Mouse (Mus musculus) intestine, postnatal 0 days (tissue): ENCODE results near the gene Afdn. TPM values are rescaled to one million over a fixed set of nuclear protein-coding genes. Genes with fewer than 3 reads are reported as not detected.
A peak's percentile ranks its signal among the peaks of the same experiment; 100 is the strongest.

Source experiments
- ATAC-seq: fragments of 200-750 bp; cut with Nextera tagmentation; 2 replicates; pipeline ENCODE4 v1.8.0; 2017; ENCODE audit warnings: mild to moderate bottlenecking, moderate TSS enrichment, moderate library complexity
- H3K27ac ChIP-seq: fragments of 300-500 bp; sonication (generic); 2 replicates; pipeline ENCODE4 v1.5.1; 2014; ENCODE audit warnings: mild to moderate bottlenecking, low read depth, low read length, moderate library complexity
- H3K27me3 ChIP-seq: fragments of 300-500 bp; sonication (generic); replicated peaks from 2 replicates; pipeline ENCODE4 v1.6.1; 2014; ENCODE audit warnings: low read length, mixed read lengths; ENCODE audit not compliant: control insufficient read depth, insufficient read depth
- H3K36me3 ChIP-seq: fragments of 300-500 bp; sonication (generic); 2 replicates; pipeline ENCODE4 v1.6.1; 2014; ENCODE audit warnings: mild to moderate bottlenecking, moderate library complexity; ENCODE audit not compliant: control insufficient read depth, insufficient read depth
- H3K4me1 ChIP-seq: fragments of 300-500 bp; sonication (generic); replicated peaks from 2 replicates; pipeline ENCODE4 v1.6.1; 2014; ENCODE audit warnings: antibody characterized with exemption, low read length, mixed read lengths; ENCODE audit not compliant: control insufficient read depth, insufficient read depth
- H3K4me2 ChIP-seq: fragments of 300-500 bp; sonication (generic); replicated peaks from 2 replicates; pipeline ENCODE4 v1.6.1; 2014; ENCODE audit warnings: low read depth, mild to moderate bottlenecking, moderate library complexity
- H3K4me3 ChIP-seq: fragments of 300-500 bp; sonication (generic); 2 replicates; pipeline ENCODE4 v1.5.1; 2014; ENCODE audit warnings: low read depth, low read length
- H3K9ac ChIP-seq: fragments of 300-500 bp; sonication (generic); 2 replicates; pipeline ENCODE4 v1.6.1; 2014; ENCODE audit warnings: mild to moderate bottlenecking, low read depth, low read length
- H3K9me3 ChIP-seq: fragments of 300-500 bp; sonication (generic); 2 replicates; pipeline ENCODE4 v1.6.1; 2016; ENCODE audit warnings: mixed run types; ENCODE audit not compliant: control insufficient read depth
- CTCF ChIP-seq: sonication (generic); IDR thresholded peaks from 2 replicates; pipeline ENCODE4 v1.5.1; 2016; ENCODE audit warnings: low read depth, mild to moderate bottlenecking, control low read depth, antibody characterized with exemption, moderate library complexity
- WGBS: fragments of 180-500 bp; shearing (Covaris S2); extraction: QIAGEN DNeasy Blood & Tissue Kit; methylation state at CpG from one replicate; pipeline ENCODE4 v1.1.7; 2014; 5-methylcytosine and 5-hydroxymethylcytosine counted together
- polyA plus RNA-seq: library from polyadenylated mRNA; unstranded; fragments of >200 nt; fragmentation: Nextera tagmentation; extraction: Ambion mirVana; gene quantifications from 2 replicates; pipeline ENCODE4 v1.2.1, GENCODE M21; 2015

Gene Afdn
- polyA plus RNA-seq, 1 experiment from 2014 or later, result 67.1 TPM

DNA sequence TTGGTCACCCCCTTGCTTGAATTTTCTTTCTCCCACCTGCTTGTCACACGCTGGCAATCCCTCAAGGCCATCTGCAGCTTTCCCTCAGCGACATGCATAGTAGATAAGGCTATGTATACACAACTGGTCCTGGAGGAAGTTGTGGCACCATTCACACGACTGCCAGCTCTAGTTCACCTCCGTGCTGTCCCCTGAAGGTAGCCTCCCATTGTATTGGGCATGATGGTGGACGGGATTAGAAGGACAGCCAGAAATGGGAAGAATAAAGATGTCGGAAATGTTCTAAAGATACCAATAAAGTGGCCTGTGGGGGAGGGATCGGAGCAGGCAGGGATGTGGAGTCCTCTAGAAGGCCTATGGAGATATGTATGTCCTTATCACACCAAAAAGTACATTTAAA, 18.7 kb upstream of the Afdn start:
- Histone ChIP-seq H3K27ac (no peak overlapping the region), H3K4me2 (no peak overlapping the region), H3K4me1 (no peaks in the 10 kb centered on the region), H3K9me3 (no peaks in the 10 kb centered on the region), H3K9ac (no peak overlapping the region), H3K27me3 (no peaks in the 10 kb centered on the region), H3K4me3 (no peak overlapping the region), H3K36me3 (no peaks in the 10 kb centered on the region)
- WGBS, result 51% methylated on average over 7 of the region's 7 CpGs
- TF ChIP-seq CTCF, result no peak
- no peak for ATAC-seq

DNA sequence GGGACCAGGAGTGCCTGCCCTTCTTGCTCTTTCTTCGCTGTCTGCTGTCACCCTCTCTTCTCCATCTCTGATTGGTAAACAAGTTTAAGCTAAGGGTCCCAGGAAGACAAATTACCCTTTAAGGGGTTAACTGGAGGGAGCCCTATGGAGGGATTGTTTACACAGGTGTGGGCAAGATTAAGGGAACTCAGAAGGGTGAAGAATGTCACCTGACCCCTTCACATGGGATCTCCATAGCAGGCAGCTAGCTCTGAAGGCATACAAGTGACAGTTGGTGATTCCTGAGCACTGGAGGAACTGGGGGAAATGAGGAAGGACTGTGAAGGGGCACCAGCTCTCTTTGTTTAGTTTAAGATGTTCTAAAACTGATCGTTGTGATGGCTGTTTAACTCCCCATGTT, 18.0 kb upstream of the Afdn start:
- no peak overlapping the region for H3K4me3 ChIP-seq
- no peaks in the 10 kb centered on the region for H3K27me3 ChIP-seq
- H3K4me1 ChIP-seq, result no peaks in the 10 kb centered on the region
- no peaks in the 10 kb centered on the region for H3K9me3 ChIP-seq
- TF ChIP-seq CTCF, result no peak
- ATAC-seq, result no peak
- H3K27ac ChIP-seq, result no peak overlapping the region
- H3K4me2 ChIP-seq, result no peak overlapping the region
- no peak overlapping the region for H3K9ac ChIP-seq
- H3K36me3 ChIP-seq, result no peaks in the 10 kb centered on the region
- WGBS, result 40% methylated on average over 2 of the region's 2 CpGs

DNA sequence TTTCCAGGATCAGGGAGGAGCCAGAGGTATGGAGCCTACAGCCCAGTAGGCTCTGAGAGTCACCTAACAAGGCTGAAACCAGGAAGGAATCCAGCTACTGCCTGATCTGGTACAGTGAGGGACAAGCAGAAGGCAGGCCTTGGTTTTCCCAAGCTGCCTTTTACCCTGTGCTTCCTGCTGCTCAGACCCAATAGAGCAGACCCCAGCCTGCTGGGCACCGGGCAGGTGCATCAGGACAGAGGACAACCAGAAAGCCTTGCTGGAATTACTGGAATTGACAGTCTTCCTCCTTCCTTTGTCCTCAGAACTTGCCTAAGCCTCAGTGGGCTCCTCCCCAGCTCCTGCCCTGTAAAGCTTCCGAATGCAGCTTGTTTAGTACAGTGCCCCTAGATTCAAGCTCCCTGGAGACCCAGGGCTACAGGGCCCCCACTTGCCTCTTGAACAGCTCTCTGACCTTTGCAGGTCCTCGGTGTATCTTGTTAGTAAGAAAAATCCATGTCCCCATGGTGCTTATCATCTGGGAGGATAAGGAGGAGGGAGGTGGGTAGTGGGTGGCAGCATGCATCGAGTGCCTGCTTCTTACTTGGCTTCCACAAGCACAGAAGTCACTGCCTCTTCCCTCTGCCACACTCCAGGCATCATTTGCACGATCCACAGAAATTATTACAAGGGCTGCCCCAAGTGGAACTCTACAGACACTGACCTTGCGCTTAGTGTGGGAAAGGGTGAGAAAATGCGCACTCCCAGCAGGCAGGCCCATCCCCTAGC, 17.2 kb upstream of the Afdn start:
- Histone ChIP-seq H3K9me3 (no peaks in the 10 kb centered on the region), H3K4me2 (peak overlapping the region; percentile 10; the same call in 1 of the 2 replicates), H3K27me3 (no peaks in the 10 kb centered on the region), H3K4me3 (no peak overlapping the region), H3K27ac (peak overlapping the region; percentile 9; the same call in 1 of the 2 replicates), H3K9ac (no peak overlapping the region), H3K4me1 (no peaks in the 10 kb centered on the region), H3K36me3 (no peaks in the 10 kb centered on the region)
- no peak for TF ChIP-seq CTCF
- WGBS, result 29% methylated on average over 7 of the region's 7 CpGs
- no peak for ATAC-seq

DNA sequence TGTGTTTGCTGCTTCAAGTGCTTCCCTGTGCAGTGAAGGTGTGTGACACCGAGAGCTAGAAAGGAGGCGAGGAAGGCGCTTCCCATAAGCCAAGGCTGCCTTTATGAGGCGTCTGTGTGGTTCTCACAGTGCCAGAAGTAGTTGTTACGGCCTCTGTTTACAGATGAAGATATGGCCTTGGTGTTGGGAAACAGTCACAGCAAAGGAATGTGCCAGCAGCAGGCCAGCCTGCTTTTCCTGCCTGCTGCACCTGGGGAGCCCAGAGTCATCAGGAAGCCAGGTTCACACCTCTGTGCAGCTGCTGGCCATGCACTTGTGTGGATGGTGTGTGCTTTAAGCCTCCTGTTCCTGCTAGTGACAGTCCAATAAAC, 16.6 kb upstream of the Afdn start:
- 24% methylated on average over 5 of the region's 5 CpGs for WGBS
- H3K36me3 ChIP-seq, result no peaks in the 10 kb centered on the region
- ATAC-seq, result peak; percentile 91
- no peak for TF ChIP-seq CTCF
- H3K27me3 ChIP-seq, result no peaks in the 10 kb centered on the region
- H3K4me1 ChIP-seq, result no peaks in the 10 kb centered on the region
- H3K4me3 ChIP-seq, result no peak overlapping the region
- H3K9me3 ChIP-seq, result no peaks in the 10 kb centered on the region
- H3K9ac ChIP-seq, result no peak overlapping the region
- peak overlapping the region; percentile 9; the same call in 1 of the 2 replicates for H3K27ac ChIP-seq
- peak overlapping the region; percentile 10; the same call in 1 of the 2 replicates for H3K4me2 ChIP-seq

DNA sequence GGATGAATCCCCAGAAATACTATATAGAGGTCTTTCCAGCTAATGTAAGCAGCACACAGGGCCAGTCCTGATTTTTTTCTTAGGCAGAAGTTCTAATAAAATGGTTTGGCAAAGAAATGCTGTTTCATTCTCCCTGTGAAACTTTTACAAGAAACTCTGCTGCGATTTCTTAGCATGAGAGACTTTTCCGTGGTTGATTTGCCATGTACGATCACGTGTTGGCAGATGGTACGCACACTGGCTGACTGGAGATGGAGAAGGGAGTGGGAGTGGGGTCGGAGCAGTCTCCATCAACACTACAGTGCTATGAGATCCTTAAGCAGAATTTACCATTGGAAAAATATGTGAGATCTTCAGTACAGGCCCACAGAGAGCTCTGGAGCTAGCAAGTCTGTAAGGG, 16.1 kb upstream of the Afdn start:
- Histone ChIP-seq H3K27me3 (no peaks in the 10 kb centered on the region), H3K36me3 (no peaks in the 10 kb centered on the region), H3K4me1 (no peaks in the 10 kb centered on the region), H3K27ac (no peak overlapping the region), H3K4me2 (no peak overlapping the region), H3K9me3 (no peaks in the 10 kb centered on the region), H3K4me3 (no peak overlapping the region), H3K9ac (no peak overlapping the region)
- no peak for ATAC-seq
- TF ChIP-seq CTCF, result no peak
- WGBS, result 80% methylated on average over 6 of the region's 6 CpGs

DNA sequence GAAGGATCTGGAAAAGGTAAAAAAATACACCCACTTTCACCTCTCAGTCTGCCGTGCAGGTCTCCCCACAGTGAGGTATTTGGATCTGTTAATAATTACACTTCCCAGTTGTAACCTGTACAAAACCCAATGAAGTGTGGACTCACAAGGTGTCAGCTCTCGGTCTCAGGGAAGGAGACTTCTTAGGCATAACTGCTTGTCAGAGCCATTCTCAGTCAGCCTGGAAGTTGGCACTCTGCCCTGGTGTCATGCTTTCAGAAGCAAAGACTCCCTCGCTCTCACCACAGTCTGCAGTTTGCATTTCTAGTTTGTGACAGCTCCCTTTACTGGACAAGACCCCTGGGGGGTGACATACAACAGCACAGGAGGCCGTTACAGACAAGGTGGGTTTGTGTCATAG, 15.5 kb upstream of the Afdn start:
- Histone ChIP-seq H3K27ac (no peak overlapping the region), H3K9ac (no peak overlapping the region), H3K4me2 (0 out of 2 replicates have a peak overlapping the region, but pooled peaks have one; percentile 9), H3K9me3 (no peaks in the 10 kb centered on the region), H3K36me3 (no peaks in the 10 kb centered on the region), H3K4me1 (no peaks in the 10 kb centered on the region), H3K4me3 (no peak overlapping the region), H3K27me3 (no peaks in the 10 kb centered on the region)
- no peak for ATAC-seq
- TF ChIP-seq CTCF, result no peak
- 28% methylated on average over 4 of the region's 4 CpGs for WGBS
